Mouse (Mus musculus): ENCODE measurements at regions not wholly inside any gene's neighbourhood (a gene's known extent, or its start where the extent isn't known, plus 50 kb on each side); places are given as distances from the start of the nearest gene placed in this dataset.
"Not testable (repeated sequence)": the region's sequence is repeated elsewhere in the genome, so short reads cannot be mapped to it uniquely, and the experiment has no call there.

DNA sequence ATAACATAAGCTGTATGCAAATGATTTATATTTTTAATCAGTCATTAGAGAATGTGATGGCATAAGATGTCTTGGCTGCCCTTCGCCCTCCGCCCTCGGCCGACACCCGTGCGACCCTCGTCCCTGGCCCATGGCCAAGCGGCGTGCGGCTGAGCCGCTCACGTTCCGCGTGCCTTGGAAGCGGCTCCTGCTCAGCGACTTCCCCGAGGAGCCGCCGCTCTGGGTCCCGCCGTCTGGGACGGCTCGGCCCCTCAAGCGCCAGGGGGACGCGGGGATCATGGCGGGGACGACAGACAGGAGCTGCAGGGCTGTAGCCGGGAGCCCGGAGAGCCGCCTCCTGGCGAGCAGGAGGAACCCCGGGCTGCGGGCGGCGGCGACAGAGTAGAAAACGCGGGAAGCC is 145.5 kb upstream of the Rab39b start:
- not testable (repeated sequence) for TF ChIP-seq CTCF (IDR thresholded peaks at IDR 0.05; ENCODE audit: control insufficient read depth, insufficient read depth, low read length); POLR2A (IDR thresholded peaks at IDR 0.05; ENCODE audit: borderline replicate concordance, control insufficient read depth, low read depth, low read length)
